Mouse (Mus musculus): ENCODE measurements around the gene Iscu. TPM values are rescaled to one million over a fixed set of nuclear protein-coding genes. Genes with fewer than 3 reads are reported as not detected.
A peak's percentile ranks its signal among the peaks of the same experiment; 100 is the strongest.
"Not testable (repeated sequence)": the region's sequence is repeated elsewhere in the genome, so short reads cannot be mapped to it uniquely, and the experiment has no call there.

Iscu gene
- total RNA-seq, 2 experiments from 2014 or later = 126 to 135 TPM

- DNase-seq = no peak
Observed at GRCm38 (mm10) chr5:113788645-113789044, 16.1 kb downstream of the Iscu start.

DNA sequence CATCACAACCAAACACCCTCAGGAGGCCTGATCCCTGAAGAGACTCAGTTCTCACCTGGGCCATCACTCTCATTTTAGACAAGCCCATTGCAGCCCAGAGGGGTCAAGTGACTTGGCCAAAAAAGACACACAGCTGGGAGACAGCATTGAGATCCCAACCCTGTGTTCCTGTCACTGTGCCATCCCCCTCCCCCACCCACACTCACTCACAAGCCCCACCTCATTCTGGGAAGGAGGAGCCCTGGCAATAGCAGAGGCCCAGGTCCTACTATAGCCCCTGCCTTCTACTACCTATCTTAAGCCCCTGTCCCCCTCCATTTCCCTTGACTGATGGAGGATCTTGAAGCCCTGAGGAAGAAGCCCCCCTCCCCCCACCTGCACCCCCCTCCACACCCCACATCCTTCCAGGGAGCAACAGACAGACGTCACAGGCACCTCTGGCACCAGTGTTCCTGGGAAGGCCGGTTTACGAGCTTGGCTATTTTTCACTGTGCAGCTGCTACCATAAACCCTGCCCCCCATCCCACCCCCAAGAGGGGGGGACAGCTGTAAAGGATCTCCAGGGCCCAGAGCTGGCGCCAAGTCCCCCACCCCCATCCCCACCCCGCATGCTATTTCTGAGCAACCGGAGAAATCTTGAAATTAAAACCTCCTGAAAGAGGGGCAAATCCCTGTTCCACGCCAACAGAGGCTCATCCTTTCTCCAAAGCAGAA lies 16.7 kb downstream of the Iscu start:
- DNase-seq = peak; percentile 58

- no peak for DNase-seq
Observed at GRCm38 (mm10) chr5:113790453-113791196, 18.1 kb downstream of the Iscu start.

DNA sequence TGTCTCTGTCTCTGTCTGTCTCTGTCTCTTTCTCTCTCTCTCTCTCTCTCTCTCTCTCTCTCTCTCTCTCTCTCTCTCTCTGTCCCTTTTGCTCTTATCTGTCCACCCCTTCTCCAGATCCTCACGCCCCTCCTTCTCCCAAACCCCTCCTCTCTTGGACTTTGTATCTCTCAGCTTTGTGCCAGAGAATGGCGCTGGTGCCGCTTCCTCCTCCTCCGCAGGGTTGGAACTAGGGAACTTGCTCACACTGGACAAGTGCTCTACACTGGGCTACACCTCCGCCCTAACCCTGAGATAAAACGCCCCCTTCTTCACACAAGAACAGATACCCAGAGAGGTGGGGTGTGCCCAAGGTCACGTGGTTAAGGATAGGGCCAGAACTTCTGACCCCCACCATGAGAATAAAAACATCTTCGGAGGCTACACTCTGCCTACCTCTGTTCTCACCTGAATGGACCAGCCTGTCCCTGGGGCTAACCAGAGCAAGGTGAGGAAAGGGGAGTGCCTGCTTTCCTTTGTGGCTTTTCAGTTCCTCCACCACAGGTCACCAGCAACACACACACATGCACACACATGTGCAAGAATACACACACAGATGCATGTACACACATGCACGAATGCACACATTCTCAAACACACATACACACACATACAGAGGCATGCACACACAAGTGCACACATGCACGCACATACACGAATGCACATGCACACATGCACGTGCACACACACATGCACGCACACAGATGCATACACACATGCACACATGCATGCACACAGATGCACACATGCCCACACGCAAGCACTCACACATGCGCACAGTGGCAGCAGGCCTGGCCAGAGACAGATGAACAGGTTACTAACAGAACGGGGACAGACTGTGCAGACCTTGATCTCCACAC lies 18.9 kb downstream of the Iscu start:
- DNase-seq = no peak

DNA sequence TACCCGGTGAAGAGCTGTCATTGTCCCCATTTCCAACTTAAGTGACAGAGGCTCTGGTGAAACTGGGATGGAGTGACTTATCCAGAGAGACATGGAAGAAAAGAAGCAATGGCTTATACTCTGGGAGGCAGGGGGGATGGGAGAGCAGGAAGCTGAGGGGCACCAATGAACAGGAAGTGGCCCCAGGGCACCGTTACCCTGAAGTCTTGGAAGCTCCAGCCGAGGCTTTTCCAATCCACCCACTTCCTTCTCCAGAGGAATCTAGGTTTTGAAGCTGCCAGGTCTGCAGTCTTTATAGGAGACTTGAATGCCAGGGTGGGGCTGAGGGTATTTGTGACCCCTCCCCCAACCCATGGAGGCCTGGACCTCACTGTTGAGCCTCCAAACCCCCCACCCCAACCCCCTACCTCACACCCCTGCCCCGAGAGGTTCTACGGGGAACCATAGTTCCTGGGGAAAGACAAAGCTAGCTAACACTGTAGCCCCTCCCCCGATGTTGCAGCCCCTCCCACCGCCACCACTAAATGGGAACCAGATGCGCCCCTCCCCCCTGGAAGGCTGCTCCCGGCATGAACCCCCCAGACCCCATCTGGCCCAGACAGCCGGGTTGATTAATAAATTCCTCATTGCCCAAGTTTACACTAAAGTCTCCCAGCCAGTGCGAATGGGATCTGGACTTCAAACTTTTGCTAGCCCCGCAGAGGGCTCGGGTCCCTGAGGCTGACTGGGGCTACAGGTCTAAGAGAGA lies 24.0 kb downstream of the Iscu start:
- DNase-seq = no peak

- DNase-seq = no peak
Observed at GRCm38 (mm10) chr5:113797149-113797882, 24.8 kb downstream of the Iscu start.

- no peak for DNase-seq
Observed at GRCm38 (mm10) chr5:113798525-113798924, 26.0 kb downstream of the Iscu start.

GRCm38 (mm10) chr5:113799691-113800090 lies 27.1 kb downstream of the Iscu start:
- no peak for DNase-seq

DNA sequence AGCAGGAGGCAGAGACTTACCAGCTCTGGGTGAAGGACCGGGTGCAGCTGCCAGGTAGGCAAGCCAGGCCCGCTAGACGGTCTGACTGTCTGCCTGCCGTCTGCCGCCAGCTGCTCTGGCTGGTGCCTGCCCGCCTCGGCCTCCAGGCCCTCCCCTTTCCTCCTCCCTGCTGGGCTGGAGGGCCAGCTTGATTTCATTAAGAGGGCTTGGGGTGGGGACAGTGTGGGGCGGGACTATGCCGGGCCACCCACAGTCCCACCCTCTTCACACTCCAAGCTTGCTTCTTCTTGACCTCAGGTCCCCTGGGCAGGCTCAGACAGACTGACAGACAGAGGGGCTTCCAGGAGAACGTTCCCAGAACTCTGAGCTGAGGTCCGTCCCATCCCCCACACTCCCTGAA lies 27.7 kb downstream of the Iscu start, which contains the start of gene Tmem119:
Gene Tmem119, minus strand, starts transcription at position 237 of the 400 bp plus-strand sequence.
- DNase-seq = peak; percentile 77

GRCm38 (mm10) chr5:113804395-113804966 lies 31.9 kb downstream of the Iscu start:
- DNase-seq = no peak

DNA sequence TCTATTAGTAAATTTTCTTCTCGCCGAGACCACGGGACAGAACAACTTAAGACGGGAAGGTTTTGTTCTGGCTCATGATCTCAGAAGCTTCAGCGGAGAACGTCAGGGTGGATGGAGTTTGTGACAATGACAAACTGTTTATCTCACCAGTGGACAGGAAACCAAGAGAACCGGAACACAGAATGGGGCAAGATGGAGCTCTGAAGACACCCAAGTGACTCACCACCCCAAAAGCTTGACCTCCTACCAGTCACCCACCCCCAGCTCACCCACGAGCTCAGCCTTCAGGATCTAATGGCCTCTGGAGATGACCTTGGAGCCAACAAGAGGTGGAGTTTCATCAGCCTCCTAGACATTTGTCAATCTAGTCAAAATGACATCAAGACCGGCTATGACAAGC lies 32.8 kb downstream of the Iscu start:
- DNase-seq = no peak

- no peak for DNase-seq
Observed at GRCm38 (mm10) chr5:113806414-113806813, 33.9 kb downstream of the Iscu start.

- no peak for DNase-seq
Observed at GRCm38 (mm10) chr5:113807712-113808111, 35.2 kb downstream of the Iscu start.

GRCm38 (mm10) chr5:113808177-113808576 lies 35.6 kb downstream of the Iscu start:
- no peak for DNase-seq

GRCm38 (mm10) chr5:113810111-113810510 lies 37.6 kb downstream of the Iscu start:
- DNase-seq = no peak

DNA sequence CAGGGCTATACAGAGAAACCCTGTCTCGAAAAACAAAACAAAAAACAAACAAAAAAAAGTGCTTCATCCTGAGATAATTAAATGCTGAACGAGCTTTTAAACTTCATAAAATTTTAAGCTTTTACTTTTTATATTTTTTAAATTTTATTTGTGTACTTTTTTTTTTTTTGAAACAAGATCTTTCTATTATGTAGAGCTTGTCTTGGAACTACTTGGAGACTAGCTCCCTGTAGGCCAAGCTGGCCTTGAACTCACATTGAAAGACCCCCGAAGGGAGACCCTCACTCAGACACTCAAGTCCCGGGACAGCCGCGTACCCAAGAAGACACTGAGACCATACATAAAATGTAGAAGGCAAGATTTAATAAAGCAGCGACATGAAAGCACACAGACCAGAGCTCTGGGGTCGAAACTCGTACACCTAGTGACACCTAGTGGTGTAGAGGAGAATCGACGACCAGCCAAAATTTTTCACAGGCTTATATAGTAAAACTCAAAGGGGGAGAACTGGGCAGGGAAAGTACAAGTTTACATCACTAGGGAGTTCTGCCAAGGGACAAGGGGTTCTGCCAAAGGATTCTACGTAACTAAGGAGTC lies 39.4 kb downstream of the Iscu start:
- not testable (repeated sequence) for DNase-seq

GRCm38 (mm10) chr5:113812638-113813037 lies 40.1 kb downstream of the Iscu start:
- DNase-seq = no peak

- no peak for DNase-seq
Observed at GRCm38 (mm10) chr5:113813608-113814007, 41.1 kb downstream of the Iscu start.

GRCm38 (mm10) chr5:113814111-113815040 lies 41.8 kb downstream of the Iscu start:
- DNase-seq = no peak

Measured in gastrocnemius, postnatal 25 days (tissue).